Mouse (Mus musculus) myocyte (in vitro differentiated cells): ENCODE measurements around the gene Itih5. TPM values are rescaled to one million over a fixed set of nuclear protein-coding genes. Genes with fewer than 3 reads are reported as not detected.

Experiments used
- H3K27me3 ChIP-seq: one replicate; pipeline ENCODE4 v1.6.1; 2011; ENCODE audit not compliant: control insufficient read depth, insufficient read depth, insufficient read length
- H3K36me3 ChIP-seq: one replicate; pipeline ENCODE4 v1.6.1; 2011; ENCODE audit not compliant: control insufficient read depth, insufficient read depth
- H3K4me2 ChIP-seq: one replicate; pipeline ENCODE4 v1.6.1; 2011; ENCODE audit warnings: low read depth, control low read depth
- H3K4me3 ChIP-seq: one replicate; pipeline ENCODE4 v1.5.1; 2011; ENCODE audit warnings: mild to moderate bottlenecking, control low read depth, moderate library complexity
- H3K79me2 ChIP-seq: one replicate; pipeline ENCODE4 v1.6.1; 2011; ENCODE audit not compliant: control insufficient read depth, insufficient read depth
- H3ac ChIP-seq: one replicate; pipeline ENCODE4 v1.6.1; 2011; ENCODE audit not compliant: control insufficient read depth, insufficient read length
- CEBPB ChIP-seq: IDR thresholded peaks from 2 replicates; pipeline ENCODE4 v1.6.1; 2011; ENCODE audit warnings: mild to moderate bottlenecking, moderate library complexity; ENCODE audit not compliant: poor library complexity, insufficient read depth, severe bottlenecking
- E2F4 ChIP-seq: IDR thresholded peaks from one replicate; pipeline ENCODE4 v1.6.1; 2011; ENCODE audit warnings: mild to moderate bottlenecking, control low read depth, moderate library complexity; ENCODE audit not compliant: insufficient read depth
- MAX ChIP-seq: IDR thresholded peaks from one replicate; pipeline ENCODE4 v1.6.1; 2011; ENCODE audit warnings: low read depth, mild to moderate bottlenecking, control low read depth
- MYOD1 ChIP-seq, 3 experiments: IDR thresholded peaks; one replicate each; pipeline ENCODE4 v1.6.1; 2011; ENCODE audit warnings: control low read depth in 2 of 3, low read depth in 2 of 3, mild to moderate bottlenecking in 2 of 3, moderate library complexity in 1 of 3; ENCODE audit not compliant: insufficient read length in 2 of 3, control insufficient read depth in 1 of 3
- MYOG ChIP-seq, 3 experiments: IDR thresholded peaks; one replicate each; pipeline ENCODE4 v1.6.1; 2011; ENCODE audit warnings: control low read depth in 2 of 3, low read depth in 2 of 3, mild to moderate bottlenecking in 2 of 3; ENCODE audit not compliant: insufficient read length in 2 of 3, control insufficient read depth in 1 of 3, insufficient read depth in 1 of 3
- POLR2A ChIP-seq: IDR thresholded peaks from one replicate; pipeline ENCODE4 v1.6.1; 2011; ENCODE audit warnings: low read depth, mild to moderate bottlenecking, control low read depth, moderate library complexity; ENCODE audit not compliant: insufficient read length
- POLR2AphosphoS2 ChIP-seq: IDR thresholded peaks from one replicate; pipeline ENCODE4 v1.6.1; 2011; ENCODE audit warnings: low read depth, control low read depth; ENCODE audit not compliant: insufficient read length
- REST ChIP-seq: IDR thresholded peaks from one replicate; pipeline ENCODE4 v1.6.1; 2011; ENCODE audit warnings: mild to moderate bottlenecking, control low read depth, moderate library complexity; ENCODE audit not compliant: insufficient read depth, insufficient read length
- SRF ChIP-seq: IDR thresholded peaks from one replicate; pipeline ENCODE4 v1.6.1; 2011; ENCODE audit warnings: low read depth; ENCODE audit not compliant: control insufficient read depth, insufficient read length
- TCF12 ChIP-seq: IDR thresholded peaks from one replicate; pipeline ENCODE4 v1.6.1; 2011; ENCODE audit warnings: mild to moderate bottlenecking, control low read depth; ENCODE audit not compliant: poor library complexity, insufficient read depth, severe bottlenecking
- TCF3 ChIP-seq: IDR thresholded peaks from one replicate; pipeline ENCODE4 v1.6.1; 2011; ENCODE audit warnings: low read depth, control low read depth; ENCODE audit not compliant: insufficient read length
- USF1 ChIP-seq: IDR thresholded peaks from one replicate; pipeline ENCODE4 v1.6.1; 2011; ENCODE audit warnings: low read depth, mild to moderate bottlenecking, control low read depth, moderate library complexity
- polyA plus RNA-seq: library from polyadenylated mRNA; unstranded; fragments of >200 nt; fragmentation: generic; extraction: Trizol; gene quantifications from one replicate; pipeline ENCODE4 v1.2.1, GENCODE M21; 2012; ENCODE audit warnings: missing spikeins

Itih5 gene
- polyA plus RNA-seq, 1 experiment = not detected

- Histone ChIP-seq H3K36me3 (no peaks in the 10 kb centered on the region), H3K4me2 (no peak overlapping the region), H3K27me3 (no peaks in the 10 kb centered on the region), H3K4me3 (no peak overlapping the region), H3K79me2 (no peaks in the 10 kb centered on the region), H3ac (no peak overlapping the region)
- TF ChIP-seq POLR2AphosphoS2 (no peak), MYOD1 (IDR thresholded peaks at IDR 0.05; ENCODE audit: control insufficient read depth in 1 of 3, insufficient read length in 2 of 3, low read depth in 2 of 3) (no peak), REST (no peak), TCF3 (no peak), MAX (no peak), CEBPB (no peak), TCF12 (no peak), USF1 (no peak), SRF (no peak), E2F4 (no peak), POLR2A (no peak), MYOG (IDR thresholded peaks at IDR 0.05; ENCODE audit: control insufficient read depth in 1 of 3, insufficient read depth in 1 of 3, insufficient read length in 2 of 3, low read depth in 2 of 3) (no peak)
Measured at GRCm38 (mm10) chr2:10169991-10170390, 16.6 kb downstream of the Itih5 start.

- TF ChIP-seq SRF (no peak), E2F4 (no peak), MYOG (IDR thresholded peaks at IDR 0.05; ENCODE audit: control insufficient read depth in 1 of 3, insufficient read depth in 1 of 3, insufficient read length in 2 of 3, low read depth in 2 of 3) (no peak), USF1 (no peak), POLR2A (no peak), MYOD1 (IDR thresholded peaks at IDR 0.05; ENCODE audit: control insufficient read depth in 1 of 3, insufficient read length in 2 of 3, low read depth in 2 of 3) (no peak), REST (no peak), MAX (no peak), TCF3 (no peak)
- Histone ChIP-seq H3K79me2 (no peaks in the 10 kb centered on the region), H3K4me3 (no peak overlapping the region), H3ac (no peak overlapping the region), H3K36me3 (no peaks in the 10 kb centered on the region), H3K27me3 (no peaks in the 10 kb centered on the region), H3K4me2 (no peak overlapping the region)
Measured at GRCm38 (mm10) chr2:10193553-10193952, 40.2 kb downstream of the Itih5 start.

DNA sequence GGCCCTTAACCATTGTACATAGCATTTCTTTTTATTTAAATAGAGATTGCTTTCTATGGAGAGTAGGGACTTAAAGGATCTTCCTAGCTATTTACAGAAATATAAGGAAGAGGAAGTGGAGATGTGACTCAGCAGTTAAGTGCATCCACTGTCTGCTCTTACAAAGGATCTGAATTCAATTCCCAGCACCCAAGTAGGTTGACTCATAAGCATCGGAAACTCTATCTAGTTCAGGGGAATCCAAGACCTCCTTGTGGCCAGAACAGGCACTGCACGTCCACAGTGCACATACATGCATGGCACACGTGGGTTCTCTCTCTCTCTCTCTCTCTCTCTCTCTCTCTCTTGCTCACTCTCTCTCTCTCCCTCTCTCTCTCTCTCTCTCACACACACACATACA, 41.8 kb downstream of the Itih5 start:
- Histone ChIP-seq H3K36me3 (no peaks in the 10 kb centered on the region), H3K27me3 (no peaks in the 10 kb centered on the region), H3ac (no peak overlapping the region), H3K4me3 (no peak overlapping the region), H3K4me2 (no peak overlapping the region), H3K79me2 (no peaks in the 10 kb centered on the region)
- TF ChIP-seq MYOD1 (IDR thresholded peaks at IDR 0.05; ENCODE audit: control insufficient read depth in 1 of 3, insufficient read length in 2 of 3, low read depth in 2 of 3) (no peak), MYOG (IDR thresholded peaks at IDR 0.05; ENCODE audit: control insufficient read depth in 1 of 3, insufficient read depth in 1 of 3, insufficient read length in 2 of 3, low read depth in 2 of 3) (no peak), E2F4 (no peak)

- Histone ChIP-seq H3K4me2 (no peak overlapping the region), H3K36me3 (no peaks in the 10 kb centered on the region), H3K4me3 (no peak overlapping the region), H3ac (no peak overlapping the region), H3K27me3 (no peaks in the 10 kb centered on the region), H3K79me2 (no peaks in the 10 kb centered on the region)
- no peak for TF ChIP-seq TCF3
- TF ChIP-seq MYOG (IDR thresholded peaks at IDR 0.05; ENCODE audit: control insufficient read depth in 1 of 3, insufficient read depth in 1 of 3, insufficient read length in 2 of 3, low read depth in 2 of 3) = no peak
- no peak for TF ChIP-seq REST
- TF ChIP-seq MYOD1 (IDR thresholded peaks at IDR 0.05; ENCODE audit: control insufficient read depth in 1 of 3, insufficient read length in 2 of 3, low read depth in 2 of 3) = no peak
- no peak for TF ChIP-seq CEBPB
- TF ChIP-seq SRF = no peak
- no peak for TF ChIP-seq USF1
- TF ChIP-seq POLR2AphosphoS2 = no peak
- no peak for TF ChIP-seq MAX
- TF ChIP-seq POLR2A = no peak
- TF ChIP-seq E2F4 = no peak
- TF ChIP-seq TCF12 = no peak
Measured at GRCm38 (mm10) chr2:10199326-10199725, 46.0 kb downstream of the Itih5 start.

GRCm38 (mm10) chr2:10200736-10201285, 47.4 kb downstream of the Itih5 start:
- no peak overlapping the region for H3K4me3 ChIP-seq
- H3K36me3 ChIP-seq = no peaks in the 10 kb centered on the region
- H3ac ChIP-seq = no peak overlapping the region
- H3K27me3 ChIP-seq = no peaks in the 10 kb centered on the region
- no peaks in the 10 kb centered on the region for H3K79me2 ChIP-seq
- no peak for TF ChIP-seq E2F4
- no peak for TF ChIP-seq CEBPB
- no peak for TF ChIP-seq REST
- no peak for TF ChIP-seq USF1
- TF ChIP-seq TCF3 = no peak
- TF ChIP-seq TCF12 = no peak
- no peak for TF ChIP-seq MAX
- no peak for TF ChIP-seq POLR2AphosphoS2
- no peak for TF ChIP-seq POLR2A
- TF ChIP-seq SRF = no peak
- no peak for TF ChIP-seq MYOD1 (IDR thresholded peaks at IDR 0.05; ENCODE audit: control insufficient read depth in 1 of 3, insufficient read length in 2 of 3, low read depth in 2 of 3)
- TF ChIP-seq MYOG (IDR thresholded peaks at IDR 0.05; ENCODE audit: control insufficient read depth in 1 of 3, insufficient read depth in 1 of 3, insufficient read length in 2 of 3, low read depth in 2 of 3) = no peak
- H3K4me2 ChIP-seq = no peak overlapping the region
